Mouse (Mus musculus): Measurements from ENCODE around the gene Arl8a. TPM values are rescaled to one million over a fixed set of nuclear protein-coding genes. Genes with fewer than 3 reads are reported as not detected.

Gene Arl8a
- total RNA-seq, 4 experiments from 2014 or later, result 255 to 276 (median 267) TPM

DNA sequence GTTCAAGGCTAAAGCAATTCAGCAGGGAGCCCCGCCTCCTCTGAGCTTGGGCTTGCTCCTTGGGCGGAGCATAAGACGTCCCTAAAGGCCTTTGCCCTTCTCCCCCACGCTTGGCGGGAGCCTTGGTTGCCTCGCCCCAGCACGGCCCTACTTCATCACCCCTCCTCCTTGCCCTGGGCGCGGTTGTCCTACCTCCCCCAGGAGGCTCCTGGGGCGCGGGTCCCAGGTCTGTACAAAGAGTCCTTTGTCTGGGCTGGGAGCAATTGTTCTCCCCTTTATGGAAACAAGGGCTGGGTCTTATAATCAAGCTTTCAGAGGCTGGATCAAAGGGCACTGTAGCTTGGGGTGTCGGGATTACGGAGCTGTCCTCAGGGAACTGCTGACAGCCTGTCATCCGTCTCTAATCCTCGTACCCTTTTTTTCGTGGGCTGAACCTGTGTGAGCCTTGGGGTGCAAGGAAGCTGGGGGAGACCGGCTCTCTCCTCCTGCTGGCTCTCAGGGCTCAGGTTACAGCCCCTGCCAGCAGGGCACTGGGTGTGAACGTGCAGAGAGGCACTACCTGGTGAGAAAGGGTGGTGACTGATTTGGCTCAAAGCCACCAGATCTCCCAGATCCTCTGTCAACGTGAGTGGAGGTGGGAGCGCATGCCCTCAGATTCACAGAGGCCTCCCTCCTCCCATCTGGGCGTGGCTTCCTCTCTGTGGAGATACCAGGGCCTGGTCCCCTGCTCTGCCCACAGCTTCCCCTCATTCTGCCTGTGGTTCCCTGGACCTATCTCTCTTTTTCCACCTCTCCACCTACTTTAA, 52.6 kb downstream of the Arl8a start:
- no peak for DNase-seq (ENCODE audit: low spot score in 2 of 2)

DNA sequence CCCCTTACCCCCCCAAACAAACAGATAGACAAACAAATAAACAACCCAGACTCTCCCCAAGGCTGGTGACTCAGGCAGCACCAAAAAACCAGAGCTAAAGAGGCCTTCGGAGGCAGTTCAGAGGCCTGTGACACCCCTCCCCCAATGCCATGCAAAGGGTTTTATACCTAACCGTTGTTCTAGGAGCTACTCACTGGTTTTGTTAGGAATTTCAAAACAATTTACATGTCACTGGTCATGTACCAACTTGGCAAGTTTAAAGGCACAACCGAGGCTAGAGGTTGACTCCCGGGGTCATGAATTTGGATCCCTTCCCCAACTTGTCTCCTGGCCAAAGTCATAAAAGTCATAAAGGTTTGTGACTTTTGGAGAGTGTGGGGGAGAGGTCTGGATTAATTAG, 53.8 kb downstream of the Arl8a start:
- no peak for DNase-seq (ENCODE audit: low spot score in 2 of 2)

DNA sequence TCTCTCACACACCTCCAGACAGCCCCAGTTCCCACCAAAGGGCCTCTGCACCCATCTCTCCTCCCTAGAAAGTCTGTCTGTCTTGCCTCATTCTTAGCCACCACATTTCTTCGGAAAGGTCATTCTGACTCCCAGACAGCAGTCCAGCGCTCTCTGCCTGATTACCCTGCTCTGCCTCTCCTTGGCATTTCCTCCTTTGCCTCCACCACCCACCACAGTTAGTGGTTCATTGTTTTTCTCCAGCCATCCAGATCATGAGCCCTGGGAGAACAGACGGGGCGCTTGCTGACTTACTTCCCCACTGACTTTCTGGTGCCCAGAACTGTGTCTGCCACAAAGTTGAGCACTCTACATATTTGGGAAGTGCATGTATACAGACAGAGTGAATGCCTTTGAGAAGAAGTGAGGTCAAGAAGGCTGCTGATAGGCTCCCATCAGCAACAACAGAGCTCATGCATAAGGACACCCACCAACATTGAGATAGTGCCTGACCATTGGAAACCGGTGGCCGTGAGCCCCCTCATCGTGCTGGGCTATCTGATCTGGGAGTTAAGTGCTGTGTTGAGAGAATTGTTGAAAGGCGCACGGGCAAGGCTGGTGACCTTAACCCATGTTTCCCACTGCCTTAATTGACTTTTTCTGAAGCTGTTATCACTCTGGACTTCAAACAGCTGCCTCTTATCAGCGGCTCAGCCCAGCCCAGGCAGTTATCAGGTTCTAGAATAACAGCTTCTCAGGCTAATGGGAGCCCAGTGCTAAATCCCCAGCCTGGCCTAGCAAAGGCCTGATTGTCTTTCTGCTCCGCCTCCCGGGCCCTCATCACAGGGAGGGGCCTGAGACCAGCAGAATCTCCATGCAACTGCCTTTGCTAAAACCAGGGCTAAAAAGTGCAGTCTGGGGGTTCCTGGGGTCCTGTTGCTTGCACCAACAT, 57.8 kb downstream of the Arl8a start:
- DNase-seq (ENCODE audit: low spot score in 2 of 2), result no peak

DNA sequence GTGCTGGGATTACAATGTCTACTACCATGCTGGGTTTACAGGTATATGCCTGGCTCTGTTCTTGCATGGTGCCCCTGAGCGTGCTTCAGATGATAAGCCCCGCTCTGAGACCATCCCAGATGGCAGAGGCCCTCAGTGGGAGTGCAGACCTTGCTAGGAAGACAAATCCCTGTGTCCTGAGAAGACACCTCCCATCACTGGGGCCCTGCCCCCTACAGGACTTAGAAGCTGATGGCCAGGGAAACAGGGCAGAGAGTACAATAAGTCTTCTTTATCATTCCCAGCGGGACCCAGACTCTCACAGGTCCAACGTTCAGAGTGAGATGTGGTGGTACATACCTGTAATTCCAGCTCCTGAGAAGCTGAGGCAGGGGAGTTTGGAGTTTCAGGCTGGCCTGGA, 58.6 kb downstream of the Arl8a start:
- DNase-seq (ENCODE audit: low spot score in 2 of 2), result no peak

Other genes starting within 250 kb of the Arl8a start
- 10 to 100 TPM; 70.1 to 85.0 (median 73.8) TPM for gene Ppp1r12b, start 190.9 kb upstream of the Arl8a start, total RNA-seq (2022)
- 1 to 10 TPM in 3 of 4 experiments, under 1 TPM in 1; 0.84 to 2.7 (median 1.7) TPM for gene Ube2t, start 184.3 kb upstream of the Arl8a start, total RNA-seq (2022)
- 1 to 10 TPM; 1.2 to 2.4 (median 1.7) TPM for gene Lgr6, start 41.5 kb upstream of the Arl8a start, total RNA-seq (2022)
- 1 to 10 TPM; 1.3 to 1.5 (median 1.3) TPM for gene Ptpn7, start 14.1 kb upstream of the Arl8a start, total RNA-seq (2022)
- gene Gpr37l1, start 20.9 kb downstream of the Arl8a start, total RNA-seq (2022), result 100 to 1,000 TPM; 177 to 205 (median 196) TPM
- gene Elf3, start 111.7 kb downstream of the Arl8a start, total RNA-seq (2022), result under 1 TPM in 2 of 4 experiments, not detected in 2; 0.19 to 0.20 TPM
- gene Rnpep, start 137.3 kb downstream of the Arl8a start, total RNA-seq (2022), result 10 to 100 TPM; 47.8 to 53.4 (median 49.7) TPM
- 100 to 1,000 TPM; 171 to 192 (median 176) TPM for gene Timm17a, start 167.0 kb downstream of the Arl8a start, total RNA-seq (2022)
- gene Lmod1, start 178.0 kb downstream of the Arl8a start, total RNA-seq (2022), result under 1 TPM; 0.38 to 0.91 (median 0.77) TPM
- gene Shisa4, start 228.4 kb downstream of the Arl8a start, total RNA-seq (2022), result 100 to 1,000 TPM; 167 to 177 (median 171) TPM